Mouse (Mus musculus): ENCODE measurements around the gene Asic2.

DNA sequence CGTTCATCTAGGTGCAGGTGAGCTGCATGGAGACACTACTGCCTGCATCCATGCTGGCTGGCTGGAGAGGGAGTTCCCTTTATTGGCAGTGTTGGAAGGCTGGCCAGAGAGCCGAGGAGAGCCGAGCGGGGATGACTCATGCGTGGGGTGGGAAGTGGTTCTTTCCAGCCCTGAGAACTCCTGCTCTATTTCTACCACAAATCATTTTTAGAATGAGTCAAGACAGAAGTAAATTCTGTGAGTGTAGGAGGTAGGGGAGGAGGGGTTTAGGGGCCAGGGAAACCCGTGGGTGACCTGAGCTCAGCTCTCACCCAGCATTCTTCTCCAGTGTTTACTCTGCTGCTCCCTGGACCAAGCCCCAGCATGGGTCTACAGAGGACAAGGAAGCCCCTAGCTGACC, 872.2 kb downstream of the Asic2 start:
- TF ChIP-seq POLR2A (IDR thresholded peaks at IDR 0.05; ENCODE audit: borderline replicate concordance, extremely low read depth, insufficient read depth, insufficient read length, poor library complexity, severe bottlenecking) (no peak), CTCF (IDR thresholded peaks at IDR 0.05; ENCODE audit: borderline replicate concordance, extremely low read depth, insufficient read depth, insufficient read length) (no peak)

Data from brain, embryonic 14.5 days (tissue).